Mouse (Mus musculus) lung, postnatal 10 days (tissue): ENCODE measurements around the gene Hmgcl.
"Not testable (repeated sequence)": the region's sequence is repeated elsewhere in the genome, so short reads cannot be mapped to it uniquely, and the experiment has no call there.

Experiments
- DNase-seq: peaks from one replicate; pipeline ENCODE4 v3.0.0; 2021

Gene Hmgcl

GRCm38 (mm10) chr4:135928376-135928775, 17.9 kb upstream of the Hmgcl start:
- no peak for DNase-seq

- no peak for DNase-seq
Measured at GRCm38 (mm10) chr4:135929405-135929804, 16.8 kb upstream of the Hmgcl start.

- DNase-seq = no peak
Measured at GRCm38 (mm10) chr4:135929828-135930227, 16.4 kb upstream of the Hmgcl start.

- DNase-seq = no peak
Measured at GRCm38 (mm10) chr4:135930239-135930638, 16.0 kb upstream of the Hmgcl start.

GRCm38 (mm10) chr4:135931832-135932231, 14.4 kb upstream of the Hmgcl start:
- DNase-seq = peak; percentile 44

- no peak for DNase-seq
Measured at GRCm38 (mm10) chr4:135934708-135935500, 11.3 kb upstream of the Hmgcl start.

- peak; percentile 75 for DNase-seq
Measured at GRCm38 (mm10) chr4:135935502-135935901, 10.7 kb upstream of the Hmgcl start.

GRCm38 (mm10) chr4:135938858-135939257, 7.4 kb upstream of the Hmgcl start:
- no peak for DNase-seq

GRCm38 (mm10) chr4:135941026-135941425, 5.2 kb upstream of the Hmgcl start:
- not testable (repeated sequence) for DNase-seq

GRCm38 (mm10) chr4:135942193-135942592, 4.1 kb upstream of the Hmgcl start:
- DNase-seq = no peak

GRCm38 (mm10) chr4:135943389-135943788, 2.9 kb upstream of the Hmgcl start:
- DNase-seq = no peak

GRCm38 (mm10) chr4:135945706-135946105, 542 bp upstream of the Hmgcl start:
- DNase-seq = no peak

- no peak for DNase-seq
Measured at GRCm38 (mm10) chr4:135946659-135947301, 532 bp downstream of the Hmgcl start.

GRCm38 (mm10) chr4:135948142-135948541, 1.9 kb downstream of the Hmgcl start:
- no peak for DNase-seq

GRCm38 (mm10) chr4:135949475-135949874, 3.2 kb downstream of the Hmgcl start:
- peak; percentile 60 for DNase-seq

GRCm38 (mm10) chr4:135949911-135950310, 3.7 kb downstream of the Hmgcl start:
- no peak for DNase-seq

- no peak for DNase-seq
Measured at GRCm38 (mm10) chr4:135950365-135950764, 4.1 kb downstream of the Hmgcl start.

GRCm38 (mm10) chr4:135951505-135951904, 5.3 kb downstream of the Hmgcl start:
- DNase-seq = no peak

- no peak for DNase-seq
Measured at GRCm38 (mm10) chr4:135953179-135953578, 6.9 kb downstream of the Hmgcl start.

- DNase-seq = peak; percentile 85
Measured at GRCm38 (mm10) chr4:135954241-135954640, 8.0 kb downstream of the Hmgcl start.

GRCm38 (mm10) chr4:135955886-135956285, 9.6 kb downstream of the Hmgcl start:
- no peak for DNase-seq

- DNase-seq = no peak
Measured at GRCm38 (mm10) chr4:135958354-135958753, 12.1 kb downstream of the Hmgcl start.

- DNase-seq = peak; percentile 88
Measured at GRCm38 (mm10) chr4:135960717-135961116, 14.5 kb downstream of the Hmgcl start.

- DNase-seq = no peak
Measured at GRCm38 (mm10) chr4:135961709-135962108, 15.5 kb downstream of the Hmgcl start.
